Mouse (Mus musculus) layer of hippocampus, adult 18-20 months (tissue): ENCODE measurements at regions not wholly inside any gene's neighbourhood (a gene's known extent, or its start where the extent isn't known, plus 50 kb on each side); places are given as distances from the start of the nearest gene placed in this dataset.
"Not testable (repeated sequence)": the region's sequence is repeated elsewhere in the genome, so short reads cannot be mapped to it uniquely, and the experiment has no call there.

Experiments used
- DNase-seq, 2 experiments: peaks; one replicate each; pipeline ENCODE4 v3.0.0; 2022; ENCODE audit warnings: low spot score in 2 of 2

- peak; percentile 65 to 91 for DNase-seq
Observed at GRCm38 (mm10) chr14:87215099-87215498, 74.1 kb upstream of the Diaph3 start.

GRCm38 (mm10) chr14:87217042-87217441 is 76.0 kb upstream of the Diaph3 start:
- DNase-seq, result no peak

- no peak for DNase-seq
Observed at GRCm38 (mm10) chr14:87219975-87220374, 78.9 kb upstream of the Diaph3 start.

- DNase-seq, result no peak
Observed at GRCm38 (mm10) chr14:87224870-87225269, 83.8 kb upstream of the Diaph3 start.

- DNase-seq, result no peak
Observed at GRCm38 (mm10) chr14:87249258-87249657, 108.2 kb upstream of the Diaph3 start.

GRCm38 (mm10) chr14:87255484-87256208 is 114.6 kb upstream of the Diaph3 start:
- no peak for DNase-seq

GRCm38 (mm10) chr14:87261726-87262125 is 120.7 kb upstream of the Diaph3 start:
- DNase-seq, result no peak

GRCm38 (mm10) chr14:87264826-87265225 is 123.8 kb upstream of the Diaph3 start:
- no peak for DNase-seq

GRCm38 (mm10) chr14:87266309-87266708 is 125.3 kb upstream of the Diaph3 start:
- DNase-seq, result peak in 1 of 2 experiments; percentile 3

- DNase-seq, result not testable (repeated sequence)
Observed at GRCm38 (mm10) chr14:87289266-87289665, 127.2 kb upstream of the Tdrd3 start.

GRCm38 (mm10) chr14:87289708-87290243 is 126.7 kb upstream of the Tdrd3 start:
- no peak for DNase-seq

GRCm38 (mm10) chr14:87295206-87295605 is 121.2 kb upstream of the Tdrd3 start:
- no peak for DNase-seq

- DNase-seq, result no peak
Observed at GRCm38 (mm10) chr14:87297160-87297559, 119.3 kb upstream of the Tdrd3 start.

- no peak for DNase-seq
Observed at GRCm38 (mm10) chr14:87300838-87301237, 115.6 kb upstream of the Tdrd3 start.

- no peak for DNase-seq
Observed at GRCm38 (mm10) chr14:87301564-87301963, 114.9 kb upstream of the Tdrd3 start.

- DNase-seq, result no peak
Observed at GRCm38 (mm10) chr14:87305481-87305880, 111.0 kb upstream of the Tdrd3 start.

- no peak for DNase-seq
Observed at GRCm38 (mm10) chr14:87306011-87306410, 110.4 kb upstream of the Tdrd3 start.

GRCm38 (mm10) chr14:87308016-87308415 is 108.4 kb upstream of the Tdrd3 start:
- no peak for DNase-seq

- peak in 1 of 2 experiments; percentile 13 for DNase-seq
Observed at GRCm38 (mm10) chr14:87312318-87312717, 104.1 kb upstream of the Tdrd3 start.

- peak; percentile 34 to 90 for DNase-seq
Observed at GRCm38 (mm10) chr14:87314999-87315732, 101.3 kb upstream of the Tdrd3 start.

GRCm38 (mm10) chr14:87327841-87328240 is 88.6 kb upstream of the Tdrd3 start:
- DNase-seq, result no peak

- DNase-seq, result peak; percentile 13 to 43
Observed at GRCm38 (mm10) chr14:87337950-87338526, 78.4 kb upstream of the Tdrd3 start.
